Mouse (Mus musculus): ENCODE measurements around the gene Ugt1a10. TPM values are rescaled to one million over a fixed set of nuclear protein-coding genes. Genes with fewer than 3 reads are reported as not detected.
"Not testable (repeated sequence)": the region's sequence is repeated elsewhere in the genome, so short reads cannot be mapped to it uniquely, and the experiment has no call there.

Ugt1a10 gene
- total RNA-seq, 2 experiments from 2014 or later = not detected

- peak; percentile 59 for ATAC-seq (replicated peaks; ENCODE audit: poor library complexity, severe bottlenecking)
Observed at GRCm38 (mm10) chr1:88094270-88094676, 39.1 kb downstream of the Ugt1a10 start.

- ATAC-seq (replicated peaks; ENCODE audit: poor library complexity, severe bottlenecking) = peak; percentile 72
Observed at GRCm38 (mm10) chr1:88094941-88095492, 39.8 kb downstream of the Ugt1a10 start, which contains the start of gene Ugt1a7c. Gene Ugt1a7c, plus strand, starts transcription at chr1:88095062.

DNA sequence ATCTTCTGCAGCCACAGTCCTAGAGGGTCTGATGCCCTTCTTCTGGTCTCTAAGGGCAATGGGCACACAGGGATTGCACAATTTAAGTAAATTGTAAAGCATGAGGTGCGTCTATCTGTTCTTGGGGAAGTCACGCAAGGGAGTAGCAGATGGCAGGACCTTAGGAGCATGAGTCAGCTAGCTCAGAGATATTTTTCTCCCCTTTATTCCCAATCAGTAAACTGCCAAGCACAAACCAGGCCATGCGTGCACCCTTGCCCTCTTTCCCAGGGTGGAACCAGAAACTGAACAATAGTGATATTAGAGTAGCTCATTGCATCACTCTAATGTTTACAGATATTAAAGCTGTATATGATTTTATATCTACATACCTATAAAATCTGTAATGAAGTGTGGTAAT is 43.4 kb downstream of the Ugt1a10 start:
- ATAC-seq (replicated peaks; ENCODE audit: poor library complexity, severe bottlenecking) = peak; percentile 47

DNA sequence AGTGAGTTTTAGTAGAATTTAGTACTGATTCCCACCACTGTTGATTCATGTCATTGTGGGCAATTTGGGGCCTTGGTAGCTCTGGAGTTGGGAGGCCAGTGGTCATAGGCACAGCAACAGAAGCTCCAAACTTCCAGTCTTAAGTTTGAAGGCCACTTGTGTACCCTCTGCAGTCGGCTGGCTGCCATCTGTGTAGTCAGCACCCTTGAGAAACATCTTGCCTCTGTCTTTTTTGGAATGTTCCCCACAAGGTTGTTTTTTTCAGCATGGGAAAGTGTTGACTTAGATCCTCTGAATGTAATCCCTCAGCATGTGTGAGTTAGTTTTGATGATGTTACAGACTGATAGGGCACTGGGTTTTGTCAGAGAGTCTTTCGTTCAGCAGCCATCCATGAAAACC is 44.5 kb downstream of the Ugt1a10 start:
- not testable (repeated sequence) for ATAC-seq (replicated peaks; ENCODE audit: poor library complexity, severe bottlenecking)

DNA sequence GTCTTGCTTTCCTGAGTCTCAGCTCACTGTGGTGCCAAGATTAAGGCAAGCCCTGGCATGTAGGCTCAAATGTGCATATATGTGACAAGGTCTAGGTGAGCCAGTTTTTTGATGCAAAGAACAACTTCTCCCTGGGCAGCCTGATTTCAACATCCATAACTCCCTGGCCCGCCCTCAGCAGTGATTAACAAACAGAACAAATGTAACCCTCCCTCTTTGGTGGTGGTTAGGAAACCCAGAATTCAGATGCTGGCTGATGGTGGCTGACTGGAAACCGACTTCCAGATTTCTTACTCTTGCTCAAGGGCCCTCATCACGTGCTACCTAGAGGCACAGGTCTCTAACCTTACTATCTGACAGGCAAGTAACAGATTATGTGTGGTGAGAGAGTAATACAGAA is 47.8 kb downstream of the Ugt1a10 start, which contains the start of gene Ugt1a6b:
Ugt1a6b (plus strand) TSS at position 234 of the 400 bp plus-strand sequence.
- peak; percentile 92 for ATAC-seq (replicated peaks; ENCODE audit: poor library complexity, severe bottlenecking)

DNA sequence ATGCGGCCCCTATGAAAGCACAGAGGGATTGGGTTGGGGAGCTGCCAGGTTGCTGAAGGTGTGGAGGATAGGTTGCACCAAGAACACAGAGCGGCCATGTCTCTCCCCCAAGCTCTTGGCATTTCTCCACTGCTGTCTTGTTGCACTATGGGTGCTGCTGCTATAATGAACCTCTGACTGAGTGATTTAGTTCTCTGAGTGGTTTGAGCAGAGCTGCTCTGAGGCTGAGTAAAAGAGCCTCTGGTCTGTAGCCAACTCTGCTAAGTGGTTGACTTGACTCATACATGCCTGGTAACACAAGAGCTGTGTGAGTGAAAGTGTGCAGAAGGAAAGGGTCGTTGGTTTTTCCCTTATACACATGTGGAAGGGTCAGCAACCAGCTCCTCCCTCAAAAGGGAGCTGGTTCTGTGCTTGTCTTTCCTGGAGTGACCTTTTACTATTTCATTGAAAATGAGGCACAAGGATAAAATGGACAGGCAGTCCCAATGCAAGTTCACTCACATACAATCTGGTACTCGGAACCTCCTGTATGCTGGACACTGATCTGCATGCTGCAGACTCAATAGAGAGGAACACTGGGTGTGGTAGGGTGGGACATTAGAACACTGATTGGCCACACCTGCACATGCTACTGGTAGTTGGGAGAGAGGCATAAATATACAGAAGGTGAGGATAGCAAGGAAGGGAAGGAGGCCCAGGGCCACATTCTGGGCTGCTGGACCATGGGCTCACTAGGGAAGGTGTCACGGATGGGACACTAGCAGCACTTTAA is 48.7 kb downstream of the Ugt1a10 start:
- ATAC-seq (replicated peaks; ENCODE audit: poor library complexity, severe bottlenecking) = not testable (repeated sequence)

- ATAC-seq (replicated peaks; ENCODE audit: poor library complexity, severe bottlenecking) = no peak
Observed at GRCm38 (mm10) chr1:88104667-88105430, 49.7 kb downstream of the Ugt1a10 start.

GRCm38 (mm10) chr1:88105656-88106055 is 50.5 kb downstream of the Ugt1a10 start:
- ATAC-seq (replicated peaks; ENCODE audit: poor library complexity, severe bottlenecking) = no peak

DNA sequence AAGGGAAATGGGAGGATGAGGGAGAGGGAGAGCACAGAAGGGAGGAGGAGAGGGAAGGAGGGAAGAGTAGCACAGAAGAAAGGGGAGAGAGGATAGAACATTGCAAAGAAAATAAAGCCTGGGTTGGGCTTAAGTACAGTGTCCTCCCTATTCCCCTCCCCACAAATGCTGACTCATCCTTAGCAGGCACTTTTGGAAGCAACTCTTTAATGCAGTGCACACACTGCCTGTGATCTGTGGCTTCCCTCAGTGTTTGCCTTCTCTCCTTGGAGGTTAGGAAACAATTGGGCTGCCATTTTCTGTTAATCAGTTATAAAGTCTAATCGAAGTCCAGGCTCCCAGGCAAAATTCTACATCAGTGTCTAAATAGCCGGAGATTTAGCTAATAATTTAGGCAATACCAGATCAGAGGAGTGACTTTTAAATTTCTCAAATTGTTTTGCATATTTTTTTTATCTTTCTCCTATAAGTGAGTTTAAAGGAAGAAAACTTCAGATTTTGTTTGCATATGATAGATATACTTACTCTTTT is 53.9 kb downstream of the Ugt1a10 start:
- peak; percentile 56 for ATAC-seq (replicated peaks; ENCODE audit: poor library complexity, severe bottlenecking)

GRCm38 (mm10) chr1:88109604-88110003 is 54.4 kb downstream of the Ugt1a10 start:
- ATAC-seq (replicated peaks; ENCODE audit: poor library complexity, severe bottlenecking) = not testable (repeated sequence)

DNA sequence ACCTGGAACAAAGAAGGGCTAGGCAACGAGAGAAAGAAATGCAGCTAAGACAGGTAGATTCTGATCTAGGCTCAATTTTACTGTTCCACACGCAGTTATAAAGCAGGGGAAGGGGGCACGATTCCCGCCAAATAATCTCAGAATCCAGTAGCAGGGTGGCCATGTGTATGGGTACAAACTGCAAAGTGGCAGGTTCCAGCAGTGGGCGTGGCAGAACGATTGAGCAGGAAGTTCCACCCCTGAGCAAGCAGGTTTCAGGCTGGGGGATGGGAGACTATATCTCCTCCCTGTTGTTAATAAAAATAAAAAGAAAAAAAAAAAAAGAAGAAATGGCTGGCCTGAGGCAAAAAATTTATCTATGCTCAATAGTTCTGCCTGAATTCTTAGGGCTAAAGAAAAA is 57.6 kb downstream of the Ugt1a10 start:
- not testable (repeated sequence) for ATAC-seq (replicated peaks; ENCODE audit: poor library complexity, severe bottlenecking)

- peak; percentile 84 for ATAC-seq (replicated peaks; ENCODE audit: poor library complexity, severe bottlenecking)
Observed at GRCm38 (mm10) chr1:88120550-88120949, 65.4 kb downstream of the Ugt1a10 start.

- not testable (repeated sequence) for ATAC-seq (replicated peaks; ENCODE audit: poor library complexity, severe bottlenecking)
Observed at GRCm38 (mm10) chr1:88121521-88121920, 66.3 kb downstream of the Ugt1a10 start.

GRCm38 (mm10) chr1:88125827-88126360 is 70.7 kb downstream of the Ugt1a10 start:
- peak; percentile 73 for ATAC-seq (replicated peaks; ENCODE audit: poor library complexity, severe bottlenecking)

DNA sequence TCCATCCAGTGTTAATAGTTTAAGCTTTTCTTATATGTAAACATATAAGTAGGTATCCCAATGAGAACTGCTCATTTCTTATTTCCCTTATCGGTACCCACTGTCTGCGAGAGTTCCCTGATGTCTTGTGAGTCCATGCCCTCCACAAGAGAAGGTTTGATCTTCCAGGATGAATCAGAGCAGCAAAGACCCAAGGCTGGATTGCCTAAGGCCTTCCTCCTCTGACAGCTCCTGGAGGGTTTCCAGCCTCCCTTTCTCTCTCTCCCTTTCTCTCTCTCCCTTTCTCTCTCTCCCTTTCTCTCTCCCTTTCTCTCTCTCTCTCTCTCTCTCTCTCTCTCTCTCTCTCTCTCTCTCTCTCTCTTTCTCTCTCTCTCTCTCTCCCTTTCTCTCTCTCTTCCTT is 73.9 kb downstream of the Ugt1a10 start:
- not testable (repeated sequence) for ATAC-seq (replicated peaks; ENCODE audit: poor library complexity, severe bottlenecking)

GRCm38 (mm10) chr1:88130223-88130622 is 75.0 kb downstream of the Ugt1a10 start:
- not testable (repeated sequence) for ATAC-seq (replicated peaks; ENCODE audit: poor library complexity, severe bottlenecking)

DNA sequence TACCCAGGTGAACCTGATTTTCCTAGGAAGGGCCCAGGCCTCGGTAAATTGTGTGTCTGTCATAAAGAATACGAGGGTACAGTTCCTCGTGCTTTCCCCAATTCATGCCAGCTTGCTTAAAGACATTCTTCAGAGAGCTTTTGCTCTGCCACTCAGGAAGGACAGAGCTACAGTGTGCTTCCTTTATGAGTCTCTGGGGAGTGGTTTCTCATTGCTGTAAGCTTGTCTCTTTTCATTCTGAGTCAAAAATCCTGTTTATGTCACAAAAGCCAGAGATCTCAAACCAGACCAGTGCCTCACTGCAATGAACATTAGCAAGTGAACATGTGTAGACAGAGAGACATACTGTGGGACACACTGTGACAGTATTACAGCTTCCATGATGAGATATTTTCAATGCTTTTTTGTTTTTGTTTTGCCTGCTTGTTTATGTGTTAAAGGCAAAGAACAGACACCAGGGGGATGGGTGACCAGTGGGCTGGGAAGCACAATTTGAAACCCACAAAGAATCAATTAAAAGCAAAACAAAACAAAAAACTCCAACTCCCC is 78.8 kb downstream of the Ugt1a10 start:
- 0 out of 2 replicates have a peak, but pooled peaks have one; percentile 11 for ATAC-seq (replicated peaks; ENCODE audit: poor library complexity, severe bottlenecking)

DNA sequence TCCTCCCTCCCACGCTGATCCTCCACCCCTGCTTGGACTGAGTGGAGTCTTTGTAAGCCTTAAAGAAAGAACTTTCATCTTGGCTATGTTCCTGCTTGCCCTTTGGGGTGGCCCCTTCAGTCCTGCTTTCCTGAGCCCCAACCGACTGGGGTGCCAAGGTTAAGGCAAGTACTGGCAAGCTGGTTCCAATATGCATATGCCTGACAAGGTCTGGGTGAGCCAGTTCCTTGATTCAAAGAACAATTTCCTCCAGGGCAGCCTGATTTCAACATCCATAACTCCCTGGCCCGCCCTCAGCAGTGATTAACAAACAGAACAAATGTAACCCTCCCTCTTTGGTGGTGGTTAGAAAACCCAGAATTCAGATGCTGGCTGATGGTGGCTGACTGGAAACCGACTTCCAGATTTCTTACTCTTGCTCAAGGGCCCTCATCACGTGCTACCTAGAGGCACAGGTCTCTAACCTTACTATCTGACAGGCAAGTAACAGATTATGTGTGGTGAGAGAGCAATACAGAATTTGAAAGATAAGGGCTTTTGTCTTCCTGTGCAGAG is 79.3 kb downstream of the Ugt1a10 start, which contains the start of gene Ugt1a6a:
Ugt1a6a (plus strand) TSS at position 353 of the 555 bp plus-strand sequence.
- peak; percentile 91 for ATAC-seq (replicated peaks; ENCODE audit: poor library complexity, severe bottlenecking)

DNA sequence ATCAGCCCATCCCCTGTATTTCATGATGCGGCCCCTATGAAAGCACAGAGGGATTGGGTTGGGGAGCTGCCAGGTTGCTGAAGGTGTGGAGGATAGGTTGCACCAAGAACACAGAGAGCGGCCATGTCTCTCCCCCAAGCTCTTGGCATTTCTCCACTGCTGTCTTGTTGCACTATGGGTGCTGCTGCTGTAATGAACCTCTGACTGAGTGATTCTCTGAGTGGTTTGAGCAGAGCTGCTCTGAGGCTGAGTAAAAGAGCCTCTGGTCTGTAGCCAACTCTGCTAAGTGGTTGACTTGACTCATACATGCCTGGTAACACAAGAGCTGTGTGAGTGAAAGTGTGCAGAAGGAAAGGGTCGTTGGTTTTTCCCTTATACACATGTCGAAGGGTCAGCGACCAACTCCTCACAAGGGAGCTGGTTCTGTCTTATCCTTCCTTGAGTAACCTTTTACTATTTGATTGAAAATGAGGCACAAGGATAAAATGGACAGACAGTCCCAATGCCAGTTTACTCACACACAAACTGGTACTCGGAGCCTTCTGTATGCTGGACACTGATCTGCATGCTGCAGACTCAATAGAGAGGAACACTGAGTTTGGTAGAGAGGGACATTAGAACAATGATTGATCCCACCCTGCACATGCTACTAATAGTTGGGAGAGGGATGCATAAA is 80.2 kb downstream of the Ugt1a10 start:
- ATAC-seq (replicated peaks; ENCODE audit: poor library complexity, severe bottlenecking) = not testable (repeated sequence)
